Mouse (Mus musculus) embryonic facial prominence, embryonic 15.5 days (tissue): Measurements from ENCODE around the gene Whrn. TPM values are rescaled to one million over a fixed set of nuclear protein-coding genes. Genes with fewer than 3 reads are reported as not detected.

Experiments used
- ATAC-seq: fragments of 200-750 bp; cut with Nextera tagmentation; 2 replicates; pipeline ENCODE4 v1.8.0; 2017; ENCODE audit warnings: low read depth, moderate TSS enrichment; ENCODE audit not compliant: insufficient number of reproducible peaks, low FRiP score, low TSS enrichment
- H3K27ac ChIP-seq: fragments of 300-500 bp; sonication (generic); replicated peaks from 2 replicates; pipeline ENCODE4 v1.5.1; 2015; ENCODE audit warnings: mild to moderate bottlenecking, inconsistent platforms
- H3K27me3 ChIP-seq: fragments of 300-500 bp; sonication (generic); 2 replicates; pipeline ENCODE4 v1.6.1; 2015; ENCODE audit warnings: inconsistent platforms
- H3K36me3 ChIP-seq: fragments of 300-500 bp; sonication (generic); 2 replicates; pipeline ENCODE4 v1.6.1; 2015; ENCODE audit warnings: mild to moderate bottlenecking, inconsistent platforms
- H3K4me1 ChIP-seq: fragments of 300-500 bp; sonication (generic); 2 replicates; pipeline ENCODE4 v1.6.1; 2015; ENCODE audit warnings: inconsistent platforms
- H3K4me2 ChIP-seq: fragments of 300-500 bp; sonication (generic); replicated peaks from 2 replicates; pipeline ENCODE4 v1.6.1; 2015; ENCODE audit warnings: mild to moderate bottlenecking, inconsistent platforms
- H3K4me3 ChIP-seq: fragments of 300-500 bp; sonication (generic); replicated peaks from 2 replicates; pipeline ENCODE4 v1.5.1; 2015; ENCODE audit warnings: mild to moderate bottlenecking, inconsistent platforms
- H3K9ac ChIP-seq: fragments of 300-500 bp; sonication (generic); 2 replicates; pipeline ENCODE4 v1.6.1; 2015; ENCODE audit warnings: inconsistent platforms
- H3K9me3 ChIP-seq: fragments of 300-500 bp; sonication (generic); replicated peaks from 2 replicates; pipeline ENCODE4 v1.6.1; 2016; ENCODE audit warnings: inconsistent platforms
- WGBS: fragments of 180-500 bp; shearing (Covaris S2); methylation state at CpG from one replicate; pipeline ENCODE4 v1.1.7; 2015; 5-methylcytosine and 5-hydroxymethylcytosine counted together
- polyA plus RNA-seq: library from polyadenylated mRNA; unstranded; fragments of >200 nt; fragmentation: Nextera tagmentation; extraction: Ambion mirVana; gene quantifications from 2 replicates; pipeline ENCODE4 v1.2.1, GENCODE M21; 2015

Gene Whrn
- polyA plus RNA-seq, 1 experiment from 2014 or later = 5.2 TPM

GRCm38 (mm10) chr4:63418270-63418669 lies 77.5 kb downstream of the Whrn start:
- no peaks in the 10 kb centered on the region for H3K9me3 ChIP-seq
- peaks cover 11% of the 10 kb centered on the region; the same call in 1 of the 2 replicates for H3K4me1 ChIP-seq
- H3K4me2 ChIP-seq = no peak overlapping the region
- H3K27ac ChIP-seq = no peak overlapping the region
- no peak overlapping the region for H3K9ac ChIP-seq
- 82% methylated on average over 9 of the region's 11 CpGs for WGBS
- no peak overlapping the region for H3K4me3 ChIP-seq
- ATAC-seq = no peak
- no peaks in the 10 kb centered on the region for H3K27me3 ChIP-seq
- H3K36me3 ChIP-seq = no peaks in the 10 kb centered on the region

DNA sequence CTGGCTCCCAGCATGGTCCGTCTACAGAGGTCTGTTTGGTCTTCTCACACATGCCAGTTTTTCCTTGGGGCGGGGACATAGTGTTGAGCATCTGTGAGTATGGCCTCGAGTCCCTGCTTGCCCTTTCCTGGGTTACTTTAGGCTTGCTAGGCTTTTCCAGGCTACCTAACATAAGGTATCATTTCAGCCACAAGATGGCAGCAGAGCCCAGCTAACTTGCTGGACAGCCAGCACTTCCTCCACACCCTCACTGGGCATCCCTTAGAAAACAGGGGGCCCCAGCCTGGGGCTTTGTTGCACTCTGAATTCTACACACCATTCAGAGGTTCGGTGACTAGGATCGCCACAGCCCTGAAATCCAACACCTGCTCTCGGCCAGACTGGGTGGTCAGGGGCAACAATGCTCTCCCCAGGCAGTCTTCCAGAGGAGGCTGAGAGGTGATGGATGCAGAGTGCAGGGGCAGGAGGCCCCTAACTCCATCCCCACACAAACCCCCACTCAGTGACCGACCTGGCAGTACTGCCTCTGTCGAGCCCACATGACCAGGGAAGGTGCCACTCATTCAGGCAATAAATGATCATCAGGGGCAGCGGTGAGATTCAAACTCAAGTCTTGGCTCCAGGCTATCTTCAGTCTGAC lies 78.4 kb downstream of the Whrn start:
- no peaks in the 10 kb centered on the region for H3K27me3 ChIP-seq
- H3K4me1 ChIP-seq = peaks cover 11% of the 10 kb centered on the region; the same call in 1 of the 2 replicates
- no peak overlapping the region for H3K4me2 ChIP-seq
- H3K9me3 ChIP-seq = no peaks in the 10 kb centered on the region
- peak; percentile 26; the same call in 1 of the 2 replicates for ATAC-seq
- H3K9ac ChIP-seq = no peak overlapping the region
- H3K36me3 ChIP-seq = no peaks in the 10 kb centered on the region
- WGBS = 20% methylated on average over 9 of the region's 9 CpGs
- H3K27ac ChIP-seq = no peak overlapping the region
- no peak overlapping the region for H3K4me3 ChIP-seq

- ATAC-seq = no peak
These were observed 80.8 kb downstream of the Whrn start for GRCm38 (mm10) chr4:63414951-63415350.

GRCm38 (mm10) chr4:63411222-63411621 lies 84.6 kb downstream of the Whrn start:
- Histone ChIP-seq H3K4me2 (no peak overlapping the region), H3K4me1 (peaks cover 30% of the 10 kb centered on the region), H3K27me3 (no peaks in the 10 kb centered on the region), H3K27ac (no peak overlapping the region), H3K4me3 (no peak overlapping the region), H3K9ac (no peak overlapping the region), H3K36me3 (no peaks in the 10 kb centered on the region), H3K9me3 (no peaks in the 10 kb centered on the region)
- no peak for ATAC-seq
- WGBS = 54% methylated on average over 5 of the region's 5 CpGs

More at GRCm38 (mm10) chr4:63414951-63415350, 80.8 kb downstream of the Whrn start:
- H3K9ac ChIP-seq = no peak overlapping the region
- no peaks in the 10 kb centered on the region for H3K27me3 ChIP-seq
- no peak overlapping the region for H3K4me2 ChIP-seq
- 66% methylated on average over 5 of the region's 5 CpGs for WGBS
- no peaks in the 10 kb centered on the region for H3K36me3 ChIP-seq
- H3K9me3 ChIP-seq = no peaks in the 10 kb centered on the region
- no peak overlapping the region for H3K4me3 ChIP-seq
- H3K4me1 ChIP-seq = peaks cover 13% of the 10 kb centered on the region
- H3K27ac ChIP-seq = no peak overlapping the region

- no peaks in the 10 kb centered on the region for H3K9me3 ChIP-seq
- no peaks in the 10 kb centered on the region for H3K36me3 ChIP-seq
- H3K27ac ChIP-seq = peak overlapping the region; percentile 63; the same call in 1 of the 2 replicates
- H3K27me3 ChIP-seq = no peaks in the 10 kb centered on the region
- H3K4me1 ChIP-seq = peaks cover 34% of the 10 kb centered on the region
- H3K4me2 ChIP-seq = peak overlapping the region; percentile 100
- 0 out of 2 replicates have a peak overlapping the region, but pooled peaks have one; percentile 21 for H3K9ac ChIP-seq
- peak overlapping the region; percentile 65 for H3K4me3 ChIP-seq
- WGBS = under 1% methylated on average over 19 of the region's 19 CpGs
- peak; percentile 89 for ATAC-seq
These were observed 85.2 kb downstream of the Whrn start for GRCm38 (mm10) chr4:63410583-63410934.

- Histone ChIP-seq H3K27me3 (no peaks in the 10 kb centered on the region), H3K4me2 (peak overlapping the region; percentile 100), H3K4me1 (peaks cover 39% of the 10 kb centered on the region), H3K9me3 (no peaks in the 10 kb centered on the region), H3K9ac (peak overlapping the region; percentile 21; the same call in 1 of the 2 replicates), H3K27ac (peak overlapping the region; percentile 63; the same call in 1 of the 2 replicates), H3K36me3 (no peaks in the 10 kb centered on the region), H3K4me3 (peak overlapping the region; percentile 65)
- ATAC-seq = peak; percentile 81
- under 1% methylated on average over 39 of the region's 39 CpGs for WGBS
These were observed 85.7 kb downstream of the Whrn start for GRCm38 (mm10) chr4:63409908-63410582.

GRCm38 (mm10) chr4:63409317-63409907 lies 86.4 kb downstream of the Whrn start:
- Histone ChIP-seq H3K36me3 (no peaks in the 10 kb centered on the region), H3K27me3 (no peaks in the 10 kb centered on the region), H3K4me3 (peak overlapping the region; percentile 65), H3K9ac (peak overlapping the region; percentile 15; the same call in 1 of the 2 replicates), H3K9me3 (no peaks in the 10 kb centered on the region), H3K4me1 (peaks cover 45% of the 10 kb centered on the region), H3K27ac (peak overlapping the region; percentile 63; the same call in 1 of the 2 replicates), H3K4me2 (peak overlapping the region; percentile 100)
- ATAC-seq = no peak
- WGBS = 1% methylated on average over 18 of the region's 18 CpGs

GRCm38 (mm10) chr4:63408649-63409048 lies 87.1 kb downstream of the Whrn start:
- peak overlapping the region; percentile 100 for H3K4me2 ChIP-seq
- H3K4me1 ChIP-seq = peaks cover 53% of the 10 kb centered on the region
- H3K9ac ChIP-seq = no peak overlapping the region
- WGBS = 11% methylated on average over 8 of the region's 8 CpGs
- H3K36me3 ChIP-seq = no peaks in the 10 kb centered on the region
- H3K27ac ChIP-seq = no peak overlapping the region
- H3K9me3 ChIP-seq = no peaks in the 10 kb centered on the region
- no peak overlapping the region; the same call in 1 of the 2 replicates for H3K4me3 ChIP-seq
- no peaks in the 10 kb centered on the region for H3K27me3 ChIP-seq
- peak; percentile 18; the same call in 1 of the 2 replicates for ATAC-seq

DNA sequence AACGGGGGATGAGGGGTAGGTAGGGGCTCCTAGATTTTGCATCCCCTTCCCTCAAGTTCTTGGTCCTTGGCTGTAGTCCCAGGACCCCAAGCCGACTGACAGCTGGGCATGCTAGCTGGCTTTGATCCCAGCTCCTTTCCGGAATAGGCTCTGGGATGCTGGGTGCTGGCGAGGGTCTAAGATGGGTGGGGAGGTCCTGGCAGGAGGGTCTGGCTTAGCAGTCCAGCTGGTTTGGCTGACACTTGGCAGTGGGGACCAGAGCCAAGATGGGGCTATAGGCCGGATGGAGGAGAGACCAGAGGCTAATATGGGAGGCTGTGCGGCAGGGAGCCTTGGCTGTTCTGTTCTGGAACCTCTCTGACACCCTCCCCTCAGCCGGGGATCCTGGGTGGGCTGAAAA lies 87.5 kb downstream of the Whrn start:
- Histone ChIP-seq H3K4me2 (peak overlapping the region; percentile 100; the same call in 1 of the 2 replicates), H3K27ac (no peak overlapping the region), H3K36me3 (no peaks in the 10 kb centered on the region), H3K9ac (no peak overlapping the region), H3K4me1 (peaks cover 57% of the 10 kb centered on the region), H3K27me3 (no peaks in the 10 kb centered on the region), H3K4me3 (no peak overlapping the region), H3K9me3 (no peaks in the 10 kb centered on the region)
- ATAC-seq = no peak
- 52% methylated on average over 7 of the region's 7 CpGs for WGBS

DNA sequence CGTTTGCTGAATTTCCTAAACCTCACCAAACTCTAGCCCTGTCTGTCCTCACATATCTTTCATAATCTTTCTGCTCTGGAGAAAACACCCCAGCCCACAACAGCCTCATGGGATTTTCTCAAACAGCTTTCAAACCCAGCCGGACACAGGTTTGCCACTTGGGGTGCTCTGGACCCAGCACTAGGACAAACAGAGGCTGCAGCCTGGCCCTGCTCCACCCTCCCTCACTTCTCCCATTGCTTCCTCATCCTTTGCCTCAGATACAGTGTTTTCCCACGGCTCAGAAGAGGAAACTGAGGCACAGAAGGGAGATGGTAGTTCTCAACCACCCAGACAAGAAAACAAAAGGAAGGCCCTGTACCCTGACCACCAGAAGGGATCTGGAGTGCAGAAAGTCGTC lies 90.1 kb downstream of the Whrn start:
- H3K36me3 ChIP-seq = no peaks in the 10 kb centered on the region
- no peak overlapping the region for H3K4me2 ChIP-seq
- 63% methylated on average over 4 of the region's 4 CpGs for WGBS
- peaks cover 76% of the 10 kb centered on the region for H3K4me1 ChIP-seq
- H3K9me3 ChIP-seq = no peaks in the 10 kb centered on the region
- no peak overlapping the region for H3K9ac ChIP-seq
- H3K27me3 ChIP-seq = no peaks in the 10 kb centered on the region
- no peak overlapping the region for H3K27ac ChIP-seq
- H3K4me3 ChIP-seq = no peak overlapping the region
- no peak for ATAC-seq

DNA sequence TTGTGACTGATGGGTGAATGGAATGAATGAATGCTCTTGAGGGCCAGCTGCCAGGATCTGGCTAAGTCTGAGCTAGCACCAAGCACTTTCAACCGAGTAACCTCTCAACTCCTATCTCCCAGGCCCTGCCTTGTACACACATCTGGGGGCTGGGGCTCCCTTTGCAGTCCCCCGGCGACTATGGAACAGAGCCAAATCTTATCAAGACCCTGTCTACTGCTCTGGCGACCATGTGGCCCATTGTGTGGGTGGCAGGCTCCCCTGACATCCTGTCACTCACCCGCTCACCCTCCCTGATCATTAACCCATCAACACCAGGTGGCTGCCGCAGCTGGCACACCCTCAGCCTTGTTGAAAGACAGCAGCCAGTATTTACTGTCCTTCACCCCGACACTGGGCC lies 90.7 kb downstream of the Whrn start:
- ATAC-seq = no peak
- H3K9ac ChIP-seq = no peak overlapping the region
- no peaks in the 10 kb centered on the region for H3K9me3 ChIP-seq
- peaks cover 79% of the 10 kb centered on the region for H3K4me1 ChIP-seq
- H3K27ac ChIP-seq = 0 out of 2 replicates have a peak overlapping the region, but pooled peaks have one; percentile 22
- no peaks in the 10 kb centered on the region for H3K36me3 ChIP-seq
- no peak overlapping the region for H3K4me3 ChIP-seq
- 38% methylated on average over 7 of the region's 7 CpGs for WGBS
- no peak overlapping the region for H3K4me2 ChIP-seq
- no peaks in the 10 kb centered on the region for H3K27me3 ChIP-seq
